20 mouse cellular contexts compared by ENCODE assay signal in the genomic region with DNA sequence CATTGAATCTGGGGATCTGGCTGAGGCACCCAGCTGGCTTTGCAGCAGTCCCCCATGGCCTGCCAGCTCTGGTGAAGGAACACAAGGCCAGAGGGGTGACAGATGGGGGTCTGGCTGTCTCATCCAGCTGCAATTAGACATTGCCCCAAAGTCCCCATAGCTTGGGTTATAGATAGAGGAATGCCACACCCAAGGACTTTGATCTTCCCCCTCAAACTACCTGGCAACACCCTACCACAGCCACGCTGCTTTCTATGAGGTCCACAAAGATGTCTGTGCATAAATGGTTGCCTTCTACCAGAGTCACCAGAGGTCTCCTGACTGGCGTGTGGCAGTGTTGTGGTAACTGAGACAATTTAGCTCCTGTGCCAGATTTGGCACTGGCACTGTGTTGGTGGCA.
"Had no signal": no experiment of that assay in that cellular context is flagged by ENCODE, and none has a peak within 500 bp of the region (broad histone marks: within the 10 kb centered on the region; RNA-seq: fewer than 3 reads in every experiment).

No protein-coding gene starts in this region.

- DNase-seq: kidney, postnatal 25 days; layer of hippocampus, adult 9-11 months; left cerebral cortex, postnatal 4 days; lung, adult 18-20 months; lung, postnatal 10 days; lung, postnatal 36 days; midbrain, embryonic 14.5 days; thymus, adult 2 months; thymus, postnatal 14 days; thymus, postnatal 4 days had no signal

- H3K4me3 ChIP-seq: layer of hippocampus, adult 2 months; left cerebral cortex, adult 2 months; limb, embryonic 12.5 days; limb, embryonic 15.5 days; liver, embryonic 15.5 days; lung, embryonic 15.5 days; megakaryocyte, embryonic 14.5 days had no signal

- H3K4me2 ChIP-seq: limb, embryonic 12.5 days; limb, embryonic 15.5 days; liver, embryonic 15.5 days; lung, embryonic 15.5 days; midbrain, embryonic 11.5 days had no signal

- H3K4me1 ChIP-seq: limb, embryonic 12.5 days; limb, embryonic 15.5 days; liver, embryonic 15.5 days; megakaryocyte, embryonic 14.5 days had no signal

- H3K9me3 ChIP-seq: limb, embryonic 12.5 days; limb, embryonic 15.5 days; liver, embryonic 15.5 days; lung, embryonic 15.5 days had no signal

- H3K9ac ChIP-seq: limb, embryonic 12.5 days; limb, embryonic 15.5 days; liver, embryonic 15.5 days; lung, embryonic 15.5 days had no signal

- H3K27ac ChIP-seq: kidney, postnatal 0 days; layer of hippocampus, adult 2 months; left cerebral cortex, adult 2 months; limb, embryonic 12.5 days; limb, embryonic 15.5 days; liver, embryonic 15.5 days; lung, embryonic 15.5 days; stomach, postnatal 0 days had no signal

- H3K27me3 ChIP-seq: limb, embryonic 12.5 days; limb, embryonic 15.5 days; liver, embryonic 15.5 days; lung, embryonic 15.5 days; megakaryocyte, embryonic 14.5 days had no signal
